21 mouse cellular contexts compared by ENCODE assay signal in the genomic region with DNA sequence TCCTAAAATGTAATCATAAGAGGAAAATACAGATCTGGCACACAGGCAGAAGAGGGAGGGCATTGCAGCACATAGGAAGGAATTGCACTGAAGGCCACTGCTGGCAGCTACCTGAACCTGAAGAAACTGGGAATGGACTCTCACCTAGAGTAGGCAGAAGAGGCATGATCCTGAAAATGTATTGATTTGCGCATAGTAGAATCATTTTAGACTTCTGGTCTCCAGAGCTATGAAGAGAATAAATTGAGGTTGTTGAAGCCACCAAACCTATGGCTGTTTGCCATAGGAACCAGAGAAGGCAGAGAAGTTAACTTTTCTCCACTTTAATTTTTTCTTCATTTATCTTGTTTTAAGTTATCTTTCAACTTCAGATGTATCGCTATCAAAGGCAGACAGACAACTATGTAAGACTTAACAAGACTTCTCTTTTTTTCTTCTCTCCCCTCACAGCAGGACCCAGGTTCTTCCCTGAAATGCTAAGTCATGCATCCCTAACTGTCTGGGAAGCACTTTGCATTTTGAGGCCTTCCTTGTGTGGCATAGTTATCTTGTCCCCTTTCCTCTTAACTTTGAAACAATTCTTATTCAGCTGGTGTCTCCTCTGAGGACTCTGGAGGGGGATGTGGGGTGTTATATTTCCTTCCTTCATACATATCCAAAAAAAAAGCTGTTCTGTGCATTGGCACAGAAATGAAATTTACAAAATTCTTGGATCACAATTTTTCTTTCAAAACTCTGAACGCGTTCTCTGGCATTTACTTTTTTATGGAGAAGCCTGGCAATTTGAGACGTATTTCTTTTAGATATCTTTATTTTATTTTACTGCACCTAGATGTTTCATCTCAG.
A peak's percentile ranks its signal among the peaks of the same experiment; 100 is the strongest.
DNase-seq lines count a peak whose midpoint lies in the region; ATAC-seq and TF ChIP-seq lines count a peak whose summit lies in the region.
"Had no signal": no experiment of that assay in that cellular context is flagged by ENCODE, and none has a peak within 500 bp of the region (broad histone marks: within the 10 kb centered on the region; RNA-seq: fewer than 3 reads in every experiment).

No protein-coding gene starts in this region.

- no peak overlapping the region for H3K4me3 ChIP-seq in liver, embryonic 11.5 days (ENCODE audit: low read depth, low read length)
- no peak overlapping the region for H3K4me3 ChIP-seq in liver, embryonic 12.5 days
- H3K4me3 ChIP-seq in kidney, adult 2 months (ENCODE audit: insufficient read depth, low read depth, low read length): no peak overlapping the region
- H3K4me3 ChIP-seq: erythroblast, embryonic 14.5 days; gastrocnemius, adult 2 months; heart, adult 2 months; heart, embryonic 15.5 days; hindbrain, embryonic 10.5 days; limb, embryonic 13.5 days; stomach, embryonic 15.5 days had no signal

- ATAC-seq in liver, embryonic 11.5 days (replicated peaks; ENCODE audit: low FRiP score): peak; percentile 78
- peak; percentile 52; the same call in 1 of the 2 replicates for ATAC-seq in liver, embryonic 12.5 days
- ATAC-seq: activated CD4-positive, CD25-positive, alpha-beta regulatory T cell, adult 4 months had no signal

- no peak for TF ChIP-seq CTCF in kidney, adult 2 months (conservative IDR thresholded peaks at IDR 0.05; ENCODE audit: insufficient read depth, insufficient read length, low read depth, low read length)

- DNase-seq in liver, embryonic 11.5 days (ENCODE audit: low spot score): no peak
- DNase-seq in liver (no peak), R1 (ENCODE audit: low read depth, low spot score) (peak; percentile 13)
- DNase-seq in telencephalon, adult 2 months (ENCODE audit: low read depth, low spot score): peak; percentile 58
- DNase-seq in embryo, embryonic 10 days (ENCODE audit: low spot score): no peak
- DNase-seq in kidney, adult 2 months: no peak
- DNase-seq: adrenal gland, postnatal 14 days; cerebellum, postnatal 14 days; gastrocnemius, adult 2 months; heart, adult 2 months; kidney, adult 9 months; kidney, postnatal 36 days; layer of hippocampus, adult 9-11 months; spleen, adult 18-20 months had no signal

- no peak for TF ChIP-seq POLR2A in kidney, adult 2 months (IDR thresholded peaks at IDR 0.05; ENCODE audit: low read depth, low read length)

- H3K9ac ChIP-seq in liver, embryonic 11.5 days (ENCODE audit: low read depth, low read length): no peak overlapping the region
- no peak overlapping the region for H3K9ac ChIP-seq in liver, embryonic 12.5 days
- H3K9ac ChIP-seq: heart, embryonic 15.5 days; limb, embryonic 13.5 days; stomach, embryonic 15.5 days had no signal

- peaks cover 14% of the 10 kb centered on the region for H3K4me1 ChIP-seq in liver, embryonic 11.5 days (replicated peaks; ENCODE audit: control insufficient read depth, insufficient read depth, low read length)
- peaks cover 45% of the 10 kb centered on the region for H3K4me1 ChIP-seq in liver, embryonic 12.5 days
- H3K4me1 ChIP-seq in kidney, adult 2 months (ENCODE audit: control insufficient read depth, insufficient read depth, low read length): no peaks in the 10 kb centered on the region
- H3K4me1 ChIP-seq: heart, embryonic 15.5 days; limb, embryonic 13.5 days; stomach, embryonic 15.5 days had no signal

- H3K9me3 ChIP-seq in liver, embryonic 11.5 days (ENCODE audit: control insufficient read depth, low read length): no peaks in the 10 kb centered on the region
- no peaks in the 10 kb centered on the region for H3K9me3 ChIP-seq in liver, embryonic 12.5 days (replicated peaks)
- H3K9me3 ChIP-seq: heart, embryonic 15.5 days; hindbrain, embryonic 10.5 days; limb, embryonic 13.5 days; stomach, embryonic 15.5 days had no signal

- H3K36me3 ChIP-seq in liver, embryonic 11.5 days (ENCODE audit: control insufficient read depth, insufficient read depth, low read length): no peaks in the 10 kb centered on the region
- H3K36me3 ChIP-seq in liver, embryonic 12.5 days: no peaks in the 10 kb centered on the region
- no peaks in the 10 kb centered on the region for H3K36me3 ChIP-seq in kidney, adult 2 months (ENCODE audit: control insufficient read depth, insufficient read depth, low read length)
- H3K36me3 ChIP-seq: heart, embryonic 15.5 days; hindbrain, embryonic 10.5 days; limb, embryonic 13.5 days; stomach, embryonic 15.5 days had no signal

- H3K27ac ChIP-seq in liver, embryonic 11.5 days (ENCODE audit: low read depth, low read length): no peak overlapping the region; the same call in 1 of the 2 replicates
- peak overlapping the region; percentile 66 for H3K27ac ChIP-seq in liver, embryonic 12.5 days
- no peak overlapping the region for H3K27ac ChIP-seq in kidney, adult 2 months (ENCODE audit: insufficient read depth, low read depth, low read length)
- H3K27ac ChIP-seq: gastrocnemius, adult 2 months; heart, adult 2 months; heart, embryonic 15.5 days; hindbrain, embryonic 10.5 days; limb, embryonic 13.5 days; stomach, embryonic 15.5 days had no signal

- WGBS in liver, embryonic 11.5 days: 79% methylated on average over 5 of the region's 5 CpGs
- 57% methylated on average over 5 of the region's 5 CpGs for WGBS in liver, embryonic 12.5 days (ENCODE audit: insufficient replicate concordance)
- 88% methylated on average over 5 of the region's 5 CpGs for WGBS in kidney, adult 2 months

- H3K27me3 ChIP-seq in liver, embryonic 11.5 days (replicated peaks; ENCODE audit: control insufficient read depth, insufficient read depth, low read length): no peaks in the 10 kb centered on the region
- no peaks in the 10 kb centered on the region for H3K27me3 ChIP-seq in liver, embryonic 12.5 days (replicated peaks)
- no peaks in the 10 kb centered on the region for H3K27me3 ChIP-seq in kidney, adult 2 months (replicated peaks; ENCODE audit: control insufficient read depth, insufficient read depth, low read length)
- H3K27me3 ChIP-seq: heart, embryonic 15.5 days; limb, embryonic 13.5 days; stomach, embryonic 15.5 days had no signal

- no peak overlapping the region for H3K4me2 ChIP-seq in liver, embryonic 11.5 days
- H3K4me2 ChIP-seq in liver, embryonic 12.5 days: no peak overlapping the region
- H3K4me2 ChIP-seq: heart, embryonic 15.5 days; limb, embryonic 13.5 days; stomach, embryonic 15.5 days had no signal

Comparison
In these comparisons a context has a peak if more than half of its experiments do, and no peak if none do; other contexts are left out.
1. DNase-seq: peak in R1 (single experiment) and telencephalon, adult 2 months (single experiment); none in liver, embryonic 11.5 days (single experiment), liver (single experiment), embryo, embryonic 10 days (single experiment) and kidney, adult 2 months (single experiment).